Mouse (Mus musculus) brain, embryonic 18.5 days (tissue): Measurements from ENCODE around the gene Gimap9.
"Not testable (repeated sequence)": the region's sequence is repeated elsewhere in the genome, so short reads cannot be mapped to it uniquely, and the experiment has no call there.

Source experiments
- DNase-seq: peaks from one replicate; pipeline ENCODE4 v3.0.0-alpha.2; 2012; ENCODE audit warnings: low read depth, low spot score

Gene Gimap9

DNA sequence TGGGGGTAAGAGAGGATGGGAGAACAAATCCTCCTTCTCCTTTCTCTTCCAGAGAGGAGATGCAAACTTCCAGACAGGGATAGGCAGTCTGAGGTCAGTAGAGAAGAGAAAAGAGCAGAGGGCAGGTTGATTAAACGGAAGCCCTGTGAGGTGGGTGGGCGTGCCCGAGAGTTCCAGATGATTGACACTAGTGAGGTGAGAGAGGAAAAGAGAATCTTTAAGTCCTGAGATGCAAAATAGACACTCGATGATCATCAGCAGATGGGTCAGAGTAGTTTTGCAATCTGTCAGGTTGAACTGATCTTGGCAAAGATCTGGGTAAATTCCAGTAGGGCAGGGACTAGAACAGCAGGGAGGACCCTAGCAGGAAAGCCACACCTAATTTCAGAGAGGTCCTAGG is 11.2 kb upstream of the Gimap9 start:
- DNase-seq: no peak

DNA sequence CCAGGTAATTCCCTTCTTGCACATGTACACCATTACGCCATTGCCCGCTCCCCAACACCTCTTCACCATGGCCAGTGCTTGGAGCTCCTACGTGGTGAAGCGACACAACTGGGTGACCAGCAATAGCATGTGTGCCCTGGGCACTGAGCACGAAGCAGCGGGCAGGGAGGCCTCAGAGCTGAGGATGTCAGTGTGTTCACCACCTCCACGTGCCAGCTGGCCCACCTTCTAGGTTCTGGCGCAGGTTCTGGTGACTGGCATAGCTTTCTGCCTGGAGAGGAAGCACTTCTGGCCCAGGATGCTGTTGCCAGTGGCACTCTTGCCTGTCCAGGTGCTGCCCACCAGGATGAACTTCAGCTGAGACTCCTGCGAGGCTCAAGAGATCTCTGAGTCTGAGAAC is 10.5 kb upstream of the Gimap9 start:
- DNase-seq: no peak

GRCm38 (mm10) chr6:48666159-48666586 is 9.8 kb upstream of the Gimap9 start:
- DNase-seq: no peak

- no peak for DNase-seq
Observed at GRCm38 (mm10) chr6:48668022-48668421, 7.9 kb upstream of the Gimap9 start.

GRCm38 (mm10) chr6:48669446-48669969 is 6.4 kb upstream of the Gimap9 start:
- DNase-seq: no peak

GRCm38 (mm10) chr6:48674291-48675058 is 1.5 kb upstream of the Gimap9 start:
- DNase-seq: no peak

GRCm38 (mm10) chr6:48675400-48675930 is 464 bp upstream of the Gimap9 start:
- DNase-seq: no peak

DNA sequence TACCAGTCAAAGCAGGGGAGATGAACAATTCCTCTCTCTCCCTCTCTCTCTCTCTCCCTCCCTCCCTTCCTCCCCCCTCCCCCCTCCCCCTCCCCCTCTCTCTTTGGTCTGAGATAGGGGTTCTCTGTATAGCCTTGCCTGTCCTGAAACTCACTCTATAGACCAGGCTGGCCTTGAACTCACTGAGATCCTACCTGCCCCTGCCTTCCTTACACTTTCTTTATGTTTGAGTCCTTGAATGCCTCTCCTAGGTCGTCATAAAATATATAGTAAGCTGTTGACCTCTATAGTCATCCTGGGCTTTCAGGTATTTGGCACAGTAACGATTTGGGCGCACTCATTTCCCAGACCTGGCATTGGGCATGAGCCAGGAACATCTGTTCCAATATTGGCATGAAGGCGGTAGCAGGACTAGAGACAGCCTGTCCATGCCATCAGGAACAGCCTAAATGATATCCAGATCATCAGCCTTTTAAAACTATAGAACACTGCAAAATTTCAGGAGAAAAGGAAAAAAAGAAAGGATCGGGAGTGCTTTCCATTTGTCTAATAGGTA is 1.0 kb downstream of the Gimap9 start:
- no peak for DNase-seq

DNA sequence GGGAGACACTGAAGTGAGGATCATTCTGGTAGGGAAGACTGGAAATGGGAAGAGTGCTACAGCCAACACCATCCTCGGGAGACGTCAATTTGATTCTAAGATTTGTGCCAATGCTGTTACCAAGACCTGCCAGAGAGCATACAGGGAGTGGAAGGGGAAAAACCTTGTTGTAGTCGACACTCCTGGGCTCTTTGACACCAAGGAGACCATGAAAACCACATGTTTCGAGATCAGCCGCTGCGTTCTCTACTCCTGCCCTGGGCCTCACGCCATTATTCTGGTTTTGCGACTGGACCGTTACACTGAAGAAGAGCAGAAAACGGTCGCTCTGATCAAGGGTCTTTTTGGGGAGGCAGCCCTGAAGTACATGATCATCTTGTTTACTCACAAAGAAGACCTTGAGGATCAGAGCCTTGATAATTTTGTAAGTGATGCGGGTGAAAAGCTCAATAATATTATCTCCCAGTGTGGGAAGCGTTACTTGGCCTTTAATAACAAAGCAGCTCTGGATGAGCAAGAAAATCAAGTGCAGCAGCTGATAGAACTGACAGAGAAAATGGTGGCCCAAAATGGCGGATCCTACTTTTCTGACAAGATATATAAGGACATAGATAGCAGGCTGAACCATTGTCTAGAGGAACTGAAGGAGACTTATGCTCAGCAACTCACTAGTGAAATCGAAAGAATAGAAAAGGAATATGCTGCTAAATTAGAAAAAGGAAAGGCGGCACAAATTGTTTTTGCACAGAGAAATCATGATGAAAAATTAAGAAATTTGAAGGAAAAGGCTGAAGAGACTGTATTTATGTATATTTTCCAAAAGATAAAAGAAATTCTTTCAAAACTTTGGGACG is 1.8 kb downstream of the Gimap9 start:
- DNase-seq: no peak

DNA sequence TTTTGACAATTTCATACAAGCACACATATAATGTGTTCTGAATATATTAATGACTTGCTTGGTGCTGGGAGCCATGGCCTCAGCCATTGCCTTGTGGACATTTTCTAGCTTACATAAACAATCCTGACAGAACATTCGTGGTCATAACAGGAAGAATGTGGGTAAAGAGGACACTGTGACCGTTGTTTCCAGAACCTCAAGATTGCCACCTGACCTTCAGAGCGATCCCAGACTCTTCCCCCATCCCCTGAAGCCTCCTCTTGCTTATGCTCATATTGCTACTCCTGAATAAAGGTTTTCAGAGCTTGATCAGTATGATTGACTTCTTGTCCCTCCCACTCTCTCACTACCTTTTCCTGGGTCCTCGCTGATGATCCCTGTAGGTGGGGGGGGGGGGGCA is 2.5 kb downstream of the Gimap9 start:
- DNase-seq: no peak

- DNase-seq: no peak
Observed at GRCm38 (mm10) chr6:48679701-48680100, 3.8 kb downstream of the Gimap9 start.

GRCm38 (mm10) chr6:48680421-48680820 is 4.5 kb downstream of the Gimap9 start:
- no peak for DNase-seq

- DNase-seq: no peak
Observed at GRCm38 (mm10) chr6:48681472-48682090, 5.7 kb downstream of the Gimap9 start.

DNA sequence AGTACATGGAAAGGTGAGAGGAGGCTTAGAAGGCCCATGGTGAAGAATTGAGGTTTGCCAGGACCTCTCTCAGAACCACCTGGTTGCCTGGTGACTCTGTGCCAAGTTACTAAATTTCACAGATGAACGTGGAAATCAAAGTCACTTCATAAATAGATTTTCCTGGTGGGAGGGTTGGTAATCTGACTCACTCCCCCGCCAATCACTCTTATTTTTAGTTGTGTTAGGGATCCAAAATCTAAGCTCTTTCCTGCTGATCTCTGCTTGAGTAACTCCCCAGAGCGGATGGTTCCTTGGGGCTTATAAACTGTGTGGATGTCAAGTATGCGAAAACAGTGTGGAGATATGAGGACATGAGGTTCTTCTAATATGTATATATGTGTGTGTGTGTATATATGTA is 6.3 kb downstream of the Gimap9 start:
- DNase-seq: no peak

DNA sequence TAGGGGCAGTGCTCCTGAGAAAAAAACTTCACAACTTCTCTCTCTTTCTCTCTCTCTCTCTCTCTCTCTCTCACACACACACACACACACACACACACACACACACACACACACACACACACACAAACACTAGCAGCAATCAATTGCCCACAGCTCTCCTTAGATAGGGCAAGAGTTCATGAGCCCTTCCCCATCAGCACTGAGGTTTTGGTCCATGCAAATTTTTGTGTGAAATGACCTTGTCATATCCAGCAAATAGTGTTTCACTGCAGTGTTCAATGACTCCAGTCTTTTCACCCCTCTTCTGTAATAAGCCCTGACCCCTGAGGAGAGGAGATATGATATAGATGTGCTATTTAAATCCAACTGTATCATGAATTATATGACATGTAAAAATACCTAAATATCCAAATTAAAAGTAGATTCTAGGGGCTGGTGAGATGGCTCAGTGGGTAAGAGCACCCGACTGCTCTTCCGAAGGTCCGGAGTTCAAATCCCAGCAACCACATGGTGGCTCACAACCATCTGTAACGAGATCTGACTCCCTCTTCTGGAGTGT is 7.4 kb downstream of the Gimap9 start:
- DNase-seq: not testable (repeated sequence)

DNA sequence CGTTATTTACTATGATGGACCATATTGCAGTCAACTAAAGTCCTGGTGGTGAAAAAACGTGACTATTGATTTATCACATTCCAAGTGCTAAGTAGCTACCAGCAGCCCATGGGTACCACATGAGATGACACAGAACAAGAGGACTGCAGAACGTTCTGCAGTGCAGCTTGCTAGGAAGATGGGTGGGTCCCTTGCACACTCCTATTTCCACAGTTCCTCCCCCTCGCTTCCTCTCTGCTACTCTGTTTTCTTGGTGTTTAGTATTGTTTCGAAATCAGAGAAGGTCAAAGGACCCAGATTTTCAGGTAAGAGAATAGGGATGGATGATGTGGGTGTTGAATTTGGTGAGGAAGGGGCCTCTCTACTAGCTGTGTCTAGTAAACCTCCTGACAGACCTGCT is 8.4 kb downstream of the Gimap9 start, which contains the start of gene Gimap4:
Gimap4 (plus strand) TSS at position 231 of the 400 bp plus-strand sequence.
- DNase-seq: no peak

DNA sequence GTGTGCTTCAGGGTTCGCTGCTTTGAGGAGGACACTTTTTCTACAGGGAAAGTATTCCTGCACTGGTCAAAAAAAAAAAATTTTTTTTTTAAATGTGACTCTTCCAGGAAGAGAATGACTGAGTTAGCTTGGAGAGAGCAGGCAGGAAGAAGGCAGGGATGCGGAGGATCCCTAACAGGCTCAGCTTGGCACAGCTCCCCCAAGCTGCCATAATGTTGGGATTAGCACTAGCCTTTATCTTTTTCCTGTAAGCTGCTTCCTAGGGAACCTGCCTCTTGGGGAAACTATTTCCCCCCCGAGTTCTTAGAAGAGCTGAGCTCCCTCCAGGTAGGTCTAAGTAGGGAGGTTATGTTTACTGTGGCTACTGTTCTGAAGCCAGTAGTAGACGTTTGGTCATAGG is 8.9 kb downstream of the Gimap9 start:
- no peak for DNase-seq

GRCm38 (mm10) chr6:48685251-48685650 is 9.3 kb downstream of the Gimap9 start:
- no peak for DNase-seq

DNA sequence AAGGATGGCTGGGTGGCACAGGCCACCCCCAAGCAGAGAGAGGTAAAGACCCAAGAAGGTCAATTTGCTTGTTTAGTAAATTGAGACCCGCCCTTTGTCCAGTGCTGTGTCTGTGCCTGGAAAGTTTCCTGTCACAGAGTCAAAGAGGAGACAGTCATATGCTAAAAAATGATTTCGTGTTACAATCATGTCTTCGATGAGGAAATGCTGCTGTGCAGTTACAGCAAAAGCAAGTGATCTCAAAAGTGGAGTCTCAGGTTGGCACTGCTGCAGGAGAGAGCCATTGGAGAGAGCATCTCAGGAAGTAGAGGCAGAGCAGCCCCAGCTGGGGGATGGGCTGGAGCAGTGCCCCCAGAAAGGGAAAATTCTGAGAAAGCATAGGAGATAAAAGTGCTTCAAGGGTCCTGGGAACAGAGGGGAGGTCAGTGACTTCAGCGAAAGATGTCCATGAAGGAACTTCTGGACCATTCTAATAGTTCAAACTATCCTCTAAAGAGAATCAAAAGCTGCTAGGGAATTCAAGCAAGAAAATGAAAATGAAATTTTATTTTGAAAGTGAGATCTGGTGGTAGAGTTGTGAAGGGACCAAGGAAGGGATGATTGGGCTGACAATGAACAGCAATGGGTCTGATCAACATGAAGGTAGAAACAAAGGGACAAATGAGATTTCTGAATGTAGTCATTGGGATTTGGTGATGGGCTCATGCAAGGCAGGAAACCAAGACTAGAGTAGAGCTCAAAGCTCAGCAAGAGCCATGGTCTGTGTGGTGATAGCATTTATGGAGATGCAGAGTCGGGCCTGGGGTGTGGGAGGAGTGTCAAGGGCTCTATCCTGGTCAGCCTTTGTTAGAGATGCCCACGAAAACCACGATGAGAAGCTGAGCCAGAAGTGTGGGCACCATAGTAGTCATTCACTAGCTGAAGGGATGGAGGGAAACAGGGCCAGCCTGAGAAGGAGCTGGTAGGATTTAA is 10.1 kb downstream of the Gimap9 start:
- no peak for DNase-seq

DNA sequence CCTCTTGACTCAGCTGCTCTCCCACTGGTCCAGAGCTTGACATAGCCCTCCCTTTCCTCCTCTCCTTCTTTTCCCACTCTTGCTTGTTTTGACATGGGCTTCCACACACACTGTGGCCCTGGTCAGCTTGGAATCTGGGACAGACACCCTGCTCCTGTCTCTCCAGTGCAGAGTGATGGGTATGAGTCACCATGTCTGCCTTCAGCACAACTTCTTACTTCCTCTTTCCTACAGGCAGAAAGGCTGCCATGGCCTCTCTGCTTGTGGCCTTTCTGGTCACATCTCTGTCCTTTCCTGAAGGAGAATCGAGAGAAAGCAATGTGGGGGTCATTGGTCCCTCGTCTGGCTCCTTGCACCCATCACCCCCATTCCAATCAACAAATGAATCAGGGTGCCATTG is 11.1 kb downstream of the Gimap9 start:
- DNase-seq: no peak
